Mouse (Mus musculus): ENCODE results near the gene Atp10a. TPM values are rescaled to one million over a fixed set of nuclear protein-coding genes. Genes with fewer than 3 reads are reported as not detected.

Gene Atp10a
- polyA plus RNA-seq, 1 experiment from 2014 or later: 3.8 TPM

GRCm38 (mm10) chr7:58752041-58752440 is 96.1 kb downstream of the Atp10a start:
- Histone ChIP-seq H3K9ac (no peak overlapping the region), H3K9me3 (ENCODE audit: low read depth, low read length) (no peaks in the 10 kb centered on the region), H3K36me3 (ENCODE audit: insufficient read depth) (no peaks in the 10 kb centered on the region), H3K27me3 (ENCODE audit: insufficient read depth, low read length) (no peaks in the 10 kb centered on the region), H3K27ac (ENCODE audit: low read depth) (no peak overlapping the region), H3K4me1 (ENCODE audit: insufficient read depth) (no peaks in the 10 kb centered on the region), H3K4me3 (ENCODE audit: low read depth, low read length) (no peak overlapping the region), H3K4me2 (no peak overlapping the region)
- no peak for TF ChIP-seq CTCF (IDR thresholded peaks at IDR 0.05; ENCODE audit: low read depth)
- DNase-seq (peak; percentile 41), ATAC-seq (ENCODE audit: insufficient read depth) (peak; percentile 33; the same call in 1 of the 2 replicates)
- 46% methylated on average over 5 of the region's 5 CpGs for WGBS

- ATAC-seq (ENCODE audit: insufficient read depth): no peak
- Histone ChIP-seq H3K4me1 (ENCODE audit: insufficient read depth) (no peaks in the 10 kb centered on the region), H3K36me3 (ENCODE audit: insufficient read depth) (no peaks in the 10 kb centered on the region)
Measured at GRCm38 (mm10) chr7:58754076-58754475, 98.1 kb downstream of the Atp10a start.

GRCm38 (mm10) chr7:58754536-58754935 is 98.6 kb downstream of the Atp10a start:
- ATAC-seq (ENCODE audit: insufficient read depth): no peak
- Histone ChIP-seq H3K4me1 (ENCODE audit: insufficient read depth) (no peaks in the 10 kb centered on the region), H3K4me2 (no peak overlapping the region), H3K9me3 (ENCODE audit: low read depth, low read length) (no peaks in the 10 kb centered on the region), H3K27me3 (ENCODE audit: insufficient read depth, low read length) (no peaks in the 10 kb centered on the region), H3K9ac (no peak overlapping the region), H3K4me3 (ENCODE audit: low read depth, low read length) (no peak overlapping the region), H3K27ac (ENCODE audit: low read depth) (no peak overlapping the region), H3K36me3 (ENCODE audit: insufficient read depth) (no peaks in the 10 kb centered on the region)
- no peak for DNase-seq
- WGBS: 76% methylated on average over 4 of the region's 4 CpGs
- TF ChIP-seq CTCF (IDR thresholded peaks at IDR 0.05; ENCODE audit: low read depth): no peak

More at GRCm38 (mm10) chr7:58754076-58754475, 98.1 kb downstream of the Atp10a start:
- 87% methylated on average over 1 of the region's 1 CpGs for WGBS
- Histone ChIP-seq H3K9me3 (ENCODE audit: low read depth, low read length) (no peaks in the 10 kb centered on the region), H3K4me3 (ENCODE audit: low read depth, low read length) (no peak overlapping the region), H3K4me2 (no peak overlapping the region), H3K27me3 (ENCODE audit: insufficient read depth, low read length) (no peaks in the 10 kb centered on the region), H3K9ac (no peak overlapping the region), H3K27ac (ENCODE audit: low read depth) (no peak overlapping the region)
- no peak for TF ChIP-seq CTCF (IDR thresholded peaks at IDR 0.05; ENCODE audit: low read depth)
- DNase-seq: no peak

GRCm38 (mm10) chr7:58755083-58755482 is 99.1 kb downstream of the Atp10a start:
- Histone ChIP-seq H3K9me3 (ENCODE audit: low read depth, low read length) (no peaks in the 10 kb centered on the region), H3K36me3 (ENCODE audit: insufficient read depth) (no peaks in the 10 kb centered on the region)
- no peak for TF ChIP-seq CTCF (IDR thresholded peaks at IDR 0.05; ENCODE audit: low read depth)

GRCm38 (mm10) chr7:58755846-58756245 is 99.9 kb downstream of the Atp10a start:
- 58% methylated on average over 1 of the region's 1 CpGs for WGBS
- no peak for ATAC-seq (ENCODE audit: insufficient read depth)
- Histone ChIP-seq H3K36me3 (ENCODE audit: insufficient read depth) (no peaks in the 10 kb centered on the region), H3K4me2 (no peak overlapping the region), H3K4me1 (ENCODE audit: insufficient read depth) (no peaks in the 10 kb centered on the region), H3K27ac (ENCODE audit: low read depth) (no peak overlapping the region), H3K4me3 (ENCODE audit: low read depth, low read length) (no peak overlapping the region), H3K9me3 (ENCODE audit: low read depth, low read length) (no peaks in the 10 kb centered on the region), H3K27me3 (ENCODE audit: insufficient read depth, low read length) (no peaks in the 10 kb centered on the region), H3K9ac (no peak overlapping the region)
- DNase-seq: no peak
- TF ChIP-seq CTCF (IDR thresholded peaks at IDR 0.05; ENCODE audit: low read depth): no peak

More at GRCm38 (mm10) chr7:58755083-58755482, 99.1 kb downstream of the Atp10a start:
- DNase-seq (no peak), ATAC-seq (ENCODE audit: insufficient read depth) (no peak)
- Histone ChIP-seq H3K4me2 (no peak overlapping the region), H3K27ac (ENCODE audit: low read depth) (no peak overlapping the region), H3K4me3 (ENCODE audit: low read depth, low read length) (no peak overlapping the region), H3K9ac (no peak overlapping the region), H3K4me1 (ENCODE audit: insufficient read depth) (no peaks in the 10 kb centered on the region), H3K27me3 (ENCODE audit: insufficient read depth, low read length) (no peaks in the 10 kb centered on the region)

- Histone ChIP-seq H3K4me2 (no peak overlapping the region), H3K4me1 (ENCODE audit: insufficient read depth) (no peaks in the 10 kb centered on the region), H3K9ac (no peak overlapping the region), H3K36me3 (ENCODE audit: insufficient read depth) (no peaks in the 10 kb centered on the region), H3K9me3 (ENCODE audit: low read depth, low read length) (no peaks in the 10 kb centered on the region), H3K27ac (ENCODE audit: low read depth) (no peak overlapping the region), H3K27me3 (ENCODE audit: insufficient read depth, low read length) (no peaks in the 10 kb centered on the region), H3K4me3 (ENCODE audit: low read depth, low read length) (no peak overlapping the region)
- 49% methylated on average over 2 of the region's 2 CpGs for WGBS
- ATAC-seq (ENCODE audit: insufficient read depth) (no peak; the same call in 1 of the 2 replicates), DNase-seq (peak; percentile 47)
- TF ChIP-seq CTCF (IDR thresholded peaks at IDR 0.05; ENCODE audit: low read depth): no peak
Measured at GRCm38 (mm10) chr7:58757331-58757730, 101.4 kb downstream of the Atp10a start.

GRCm38 (mm10) chr7:58758396-58758795 is 102.4 kb downstream of the Atp10a start:
- no peak overlapping the region for H3K9ac ChIP-seq
- H3K27me3 ChIP-seq (ENCODE audit: insufficient read depth, low read length): no peaks in the 10 kb centered on the region
- no peak overlapping the region for H3K4me3 ChIP-seq (ENCODE audit: low read depth, low read length)
- no peak for TF ChIP-seq CTCF (IDR thresholded peaks at IDR 0.05; ENCODE audit: low read depth)
- H3K36me3 ChIP-seq (ENCODE audit: insufficient read depth): no peaks in the 10 kb centered on the region
- 87% methylated on average over 3 of the region's 3 CpGs for WGBS
- H3K4me2 ChIP-seq: no peak overlapping the region
- DNase-seq: no peak
- ATAC-seq (ENCODE audit: insufficient read depth): no peak
- no peak overlapping the region for H3K27ac ChIP-seq (ENCODE audit: low read depth)
- no peaks in the 10 kb centered on the region for H3K4me1 ChIP-seq (ENCODE audit: insufficient read depth)
- no peaks in the 10 kb centered on the region for H3K9me3 ChIP-seq (ENCODE audit: low read depth, low read length)

GRCm38 (mm10) chr7:58759265-58759664 is 103.3 kb downstream of the Atp10a start:
- ATAC-seq (ENCODE audit: insufficient read depth): no peak
- H3K4me2 ChIP-seq: no peak overlapping the region

More at GRCm38 (mm10) chr7:58759265-58759664, 103.3 kb downstream of the Atp10a start:
- WGBS: 83% methylated on average over 4 of the region's 4 CpGs
- H3K27me3 ChIP-seq (ENCODE audit: insufficient read depth, low read length): no peaks in the 10 kb centered on the region
- TF ChIP-seq CTCF (IDR thresholded peaks at IDR 0.05; ENCODE audit: low read depth): no peak
- no peak overlapping the region for H3K27ac ChIP-seq (ENCODE audit: low read depth)
- no peak overlapping the region for H3K4me3 ChIP-seq (ENCODE audit: low read depth, low read length)
- no peak for DNase-seq
- H3K4me1 ChIP-seq (ENCODE audit: insufficient read depth): no peaks in the 10 kb centered on the region
- H3K9me3 ChIP-seq (ENCODE audit: low read depth, low read length): no peaks in the 10 kb centered on the region
- no peak overlapping the region for H3K9ac ChIP-seq
- H3K36me3 ChIP-seq (ENCODE audit: insufficient read depth): no peaks in the 10 kb centered on the region
